Mouse (Mus musculus) embryo, embryonic 10.5 days (tissue): ENCODE results near the gene Zfp362.

ENCODE experiments used
- DNase-seq: peaks from one replicate; pipeline ENCODE4 v3.0.0-alpha.2; 2015; ENCODE audit warnings: low spot score

Gene Zfp362

GRCm38 (mm10) chr4:128801675-128802465 lies 4.0 kb downstream of the Zfp362 start:
- DNase-seq, result no peak

GRCm38 (mm10) chr4:128796788-128797187 lies 9.1 kb downstream of the Zfp362 start:
- DNase-seq, result no peak

GRCm38 (mm10) chr4:128795596-128795995 lies 10.2 kb downstream of the Zfp362 start:
- peak; percentile 81 for DNase-seq

- no peak for DNase-seq
Measured at GRCm38 (mm10) chr4:128794198-128794597, 11.6 kb downstream of the Zfp362 start.

GRCm38 (mm10) chr4:128793710-128794109 lies 12.1 kb downstream of the Zfp362 start:
- no peak for DNase-seq

GRCm38 (mm10) chr4:128789646-128790045 lies 16.2 kb downstream of the Zfp362 start:
- DNase-seq, result no peak

GRCm38 (mm10) chr4:128788108-128788507 lies 17.7 kb downstream of the Zfp362 start:
- DNase-seq, result no peak

GRCm38 (mm10) chr4:128787023-128787939 lies 18.6 kb downstream of the Zfp362 start:
- DNase-seq, result no peak

GRCm38 (mm10) chr4:128785921-128786654 lies 19.8 kb downstream of the Zfp362 start:
- no peak for DNase-seq

GRCm38 (mm10) chr4:128784950-128785631 lies 20.8 kb downstream of the Zfp362 start:
- no peak for DNase-seq

- DNase-seq, result no peak
Measured at GRCm38 (mm10) chr4:128782645-128783044, 23.2 kb downstream of the Zfp362 start.

- no peak for DNase-seq
Measured at GRCm38 (mm10) chr4:128782037-128782436, 23.8 kb downstream of the Zfp362 start.

- DNase-seq, result no peak
Measured at GRCm38 (mm10) chr4:128777593-128777992, 28.3 kb downstream of the Zfp362 start.

- DNase-seq, result peak; percentile 86
Measured at GRCm38 (mm10) chr4:128776568-128777289, 29.1 kb downstream of the Zfp362 start.

GRCm38 (mm10) chr4:128774467-128774866 lies 31.4 kb downstream of the Zfp362 start:
- DNase-seq, result peak; percentile 66

- DNase-seq, result no peak
Measured at GRCm38 (mm10) chr4:128773820-128774219, 32.0 kb downstream of the Zfp362 start.

- DNase-seq, result no peak
Measured at GRCm38 (mm10) chr4:128770698-128771097, 35.1 kb downstream of the Zfp362 start.

- DNase-seq, result no peak
Measured at GRCm38 (mm10) chr4:128769569-128770355, 36.1 kb downstream of the Zfp362 start.

- DNase-seq, result no peak
Measured at GRCm38 (mm10) chr4:128768120-128768519, 37.7 kb downstream of the Zfp362 start.

- no peak for DNase-seq
Measured at GRCm38 (mm10) chr4:128766929-128767328, 38.9 kb downstream of the Zfp362 start.
